Mouse (Mus musculus): ENCODE results near the gene Vwa3b. TPM values are rescaled to one million over a fixed set of nuclear protein-coding genes. Genes with fewer than 3 reads are reported as not detected.

Vwa3b gene
- polyA plus RNA-seq, 1 experiment from 2014 or later: not detected

GRCm38 (mm10) chr1:36987172-36988148 lies 38.9 kb upstream of the Vwa3b start:
- Histone ChIP-seq H3K4me2 (ENCODE audit: low read depth, low read length, severe bottlenecking) (no peak overlapping the region), H3K9ac (ENCODE audit: low read length) (no peak overlapping the region), H3K36me3 (ENCODE audit: control insufficient read depth, insufficient read depth, low read length) (no peaks in the 10 kb centered on the region), H3K27me3 (ENCODE audit: control insufficient read depth, insufficient read depth, low read length) (no peaks in the 10 kb centered on the region; the same call in 1 of the 2 replicates), H3K4me3 (ENCODE audit: low read depth, low read length) (no peak overlapping the region), H3K27ac (ENCODE audit: low read depth, low read length) (no peak overlapping the region), H3K4me1 (replicated peaks; ENCODE audit: control insufficient read depth, insufficient read depth, low read length) (peaks cover 5% of the 10 kb centered on the region; the same call in 1 of the 2 replicates), H3K9me3 (ENCODE audit: control insufficient read depth, low read length) (no peaks in the 10 kb centered on the region)
- ATAC-seq (replicated peaks; ENCODE audit: low FRiP score) (no peak), DNase-seq (ENCODE audit: low spot score) (no peak)
- WGBS: 73% methylated on average over 10 of the region's 10 CpGs

DNA sequence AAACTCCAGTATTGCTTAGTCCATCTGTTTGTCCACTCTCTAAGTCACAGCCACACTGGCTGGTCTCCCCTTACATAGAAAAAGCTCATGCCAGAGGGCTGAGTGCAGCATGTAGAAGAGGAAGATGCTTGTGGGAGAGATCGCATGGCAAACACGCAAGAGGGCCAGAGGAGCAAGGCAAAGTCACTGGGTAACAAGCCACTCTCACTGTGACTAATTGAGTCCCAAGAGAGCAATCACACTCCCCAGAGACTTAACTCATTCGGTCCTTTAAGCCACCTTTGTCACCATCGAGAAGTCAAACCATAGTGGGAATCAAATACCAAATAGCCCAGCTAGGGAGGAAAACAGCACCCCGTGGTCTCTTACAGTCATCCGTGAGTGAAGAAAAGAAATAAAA lies 38.2 kb upstream of the Vwa3b start:
- Histone ChIP-seq H3K4me2 (ENCODE audit: low read depth, low read length, severe bottlenecking) (no peak overlapping the region), H3K9me3 (ENCODE audit: control insufficient read depth, low read length) (no peaks in the 10 kb centered on the region), H3K4me3 (ENCODE audit: low read depth, low read length) (no peak overlapping the region), H3K27ac (ENCODE audit: low read depth, low read length) (no peak overlapping the region), H3K4me1 (replicated peaks; ENCODE audit: control insufficient read depth, insufficient read depth, low read length) (peaks cover 5% of the 10 kb centered on the region; the same call in 1 of the 2 replicates), H3K9ac (ENCODE audit: low read length) (no peak overlapping the region), H3K27me3 (ENCODE audit: control insufficient read depth, insufficient read depth, low read length) (no peaks in the 10 kb centered on the region; the same call in 1 of the 2 replicates), H3K36me3 (ENCODE audit: control insufficient read depth, insufficient read depth, low read length) (no peaks in the 10 kb centered on the region)
- no peak for ATAC-seq (replicated peaks; ENCODE audit: low FRiP score)
- DNase-seq (ENCODE audit: low spot score): no peak
- WGBS: 86% methylated on average over 6 of the region's 6 CpGs

DNA sequence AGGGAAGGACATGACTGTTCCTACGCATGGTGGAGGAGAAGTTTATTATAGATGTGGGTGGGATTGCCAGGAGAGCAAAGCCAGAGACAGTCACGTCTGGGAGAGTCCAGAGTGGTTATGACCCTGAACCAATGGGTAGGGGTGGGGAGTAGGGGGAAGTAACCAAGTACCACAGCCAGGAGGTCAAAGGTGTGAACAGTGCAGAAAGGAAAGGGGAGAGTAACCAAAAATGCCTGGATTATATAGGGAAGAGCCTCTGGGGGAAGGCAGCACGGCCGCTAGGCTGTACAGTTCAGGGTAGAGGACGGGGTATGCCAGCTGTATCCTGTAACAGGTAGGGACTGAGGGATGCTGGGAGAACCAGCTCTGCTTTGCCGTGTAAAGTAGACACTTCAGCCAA lies 37.8 kb upstream of the Vwa3b start:
- DNase-seq (ENCODE audit: low spot score) (no peak), ATAC-seq (replicated peaks; ENCODE audit: low FRiP score) (no peak)
- Histone ChIP-seq H3K9me3 (ENCODE audit: control insufficient read depth, low read length) (no peaks in the 10 kb centered on the region), H3K9ac (ENCODE audit: low read length) (no peak overlapping the region), H3K27ac (ENCODE audit: low read depth, low read length) (no peak overlapping the region), H3K27me3 (ENCODE audit: control insufficient read depth, insufficient read depth, low read length) (no peaks in the 10 kb centered on the region; the same call in 1 of the 2 replicates), H3K36me3 (ENCODE audit: control insufficient read depth, insufficient read depth, low read length) (no peaks in the 10 kb centered on the region), H3K4me2 (ENCODE audit: low read depth, low read length, severe bottlenecking) (no peak overlapping the region), H3K4me3 (ENCODE audit: low read depth, low read length) (no peak overlapping the region), H3K4me1 (replicated peaks; ENCODE audit: control insufficient read depth, insufficient read depth, low read length) (peaks cover 5% of the 10 kb centered on the region; the same call in 1 of the 2 replicates)
- WGBS: 86% methylated on average over 6 of the region's 6 CpGs

- Histone ChIP-seq H3K9ac (ENCODE audit: low read length) (no peak overlapping the region), H3K27ac (ENCODE audit: low read depth, low read length) (no peak overlapping the region), H3K9me3 (ENCODE audit: control insufficient read depth, low read length) (no peaks in the 10 kb centered on the region), H3K27me3 (ENCODE audit: control insufficient read depth, insufficient read depth, low read length) (no peaks in the 10 kb centered on the region), H3K4me1 (replicated peaks; ENCODE audit: control insufficient read depth, insufficient read depth, low read length) (no peaks in the 10 kb centered on the region), H3K36me3 (ENCODE audit: control insufficient read depth, insufficient read depth, low read length) (no peaks in the 10 kb centered on the region), H3K4me3 (ENCODE audit: low read depth, low read length) (no peak overlapping the region), H3K4me2 (ENCODE audit: low read depth, low read length, severe bottlenecking) (no peak overlapping the region)
- DNase-seq (ENCODE audit: low spot score) (no peak), ATAC-seq (replicated peaks; ENCODE audit: low FRiP score) (no peak)
- WGBS: 89% methylated on average over 5 of the region's 5 CpGs
Observed at GRCm38 (mm10) chr1:36994296-36994695, 32.1 kb upstream of the Vwa3b start.

- Histone ChIP-seq H3K4me3 (ENCODE audit: low read depth, low read length) (no peak overlapping the region), H3K27me3 (ENCODE audit: control insufficient read depth, insufficient read depth, low read length) (no peaks in the 10 kb centered on the region), H3K36me3 (ENCODE audit: control insufficient read depth, insufficient read depth, low read length) (no peaks in the 10 kb centered on the region), H3K9me3 (ENCODE audit: control insufficient read depth, low read length) (no peaks in the 10 kb centered on the region), H3K27ac (ENCODE audit: low read depth, low read length) (no peak overlapping the region), H3K9ac (ENCODE audit: low read length) (no peak overlapping the region), H3K4me1 (replicated peaks; ENCODE audit: control insufficient read depth, insufficient read depth, low read length) (no peaks in the 10 kb centered on the region), H3K4me2 (ENCODE audit: low read depth, low read length, severe bottlenecking) (no peak overlapping the region)
- DNase-seq (ENCODE audit: low spot score): no peak
- WGBS: 86% methylated on average over 6 of the region's 6 CpGs
- no peak for ATAC-seq (replicated peaks; ENCODE audit: low FRiP score)
Observed at GRCm38 (mm10) chr1:36995760-36996159, 30.6 kb upstream of the Vwa3b start.

DNA sequence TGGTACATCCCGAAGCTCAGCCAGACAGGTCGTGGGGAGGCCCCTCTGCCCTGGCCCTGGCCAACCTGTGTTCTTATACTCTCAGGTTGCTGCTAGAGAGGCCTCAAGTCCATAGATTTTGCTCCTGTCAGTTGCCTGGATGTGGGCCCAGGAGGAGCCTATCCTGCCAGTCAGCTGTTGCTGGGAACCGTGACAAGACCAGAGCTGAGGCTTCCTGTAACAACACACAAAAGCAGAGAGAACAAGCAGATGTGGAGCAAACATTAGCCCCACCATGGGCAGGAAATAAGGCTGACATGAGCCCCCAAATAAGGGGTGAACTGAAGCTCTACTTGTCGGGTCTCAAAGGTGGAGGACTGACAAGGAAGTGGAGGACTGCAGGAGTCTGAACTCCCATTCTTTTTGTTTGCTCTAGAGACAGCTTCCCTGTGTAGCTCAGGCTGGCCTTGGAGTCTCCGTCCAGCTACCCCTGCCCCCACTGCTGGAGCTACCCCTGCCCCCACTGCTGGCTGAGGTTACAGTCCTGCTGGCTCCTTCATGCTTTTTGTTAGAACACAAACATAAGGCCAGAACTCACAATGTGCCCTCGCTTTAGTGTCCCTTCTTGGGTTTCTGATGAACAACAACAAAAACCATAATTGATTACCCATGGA lies 29.7 kb upstream of the Vwa3b start:
- DNase-seq (ENCODE audit: low spot score): no peak
- no peak overlapping the region for H3K9ac ChIP-seq (ENCODE audit: low read length)
- H3K4me2 ChIP-seq (ENCODE audit: low read depth, low read length, severe bottlenecking): no peak overlapping the region
- WGBS: 68% methylated on average over 6 of the region's 6 CpGs
- H3K27ac ChIP-seq (ENCODE audit: low read depth, low read length): no peak overlapping the region
- H3K4me1 ChIP-seq (replicated peaks; ENCODE audit: control insufficient read depth, insufficient read depth, low read length): no peaks in the 10 kb centered on the region
- no peak for ATAC-seq (replicated peaks; ENCODE audit: low FRiP score)
- H3K4me3 ChIP-seq (ENCODE audit: low read depth, low read length): no peak overlapping the region
- no peaks in the 10 kb centered on the region for H3K9me3 ChIP-seq (ENCODE audit: control insufficient read depth, low read length)
- no peaks in the 10 kb centered on the region for H3K27me3 ChIP-seq (ENCODE audit: control insufficient read depth, insufficient read depth, low read length)
- no peaks in the 10 kb centered on the region for H3K36me3 ChIP-seq (ENCODE audit: control insufficient read depth, insufficient read depth, low read length)

GRCm38 (mm10) chr1:37000307-37000706 lies 26.1 kb upstream of the Vwa3b start:
- ATAC-seq (replicated peaks; ENCODE audit: low FRiP score): no peak
- no peak overlapping the region for H3K9ac ChIP-seq (ENCODE audit: low read length)
- no peaks in the 10 kb centered on the region for H3K4me1 ChIP-seq (replicated peaks; ENCODE audit: control insufficient read depth, insufficient read depth, low read length)
- 89% methylated on average over 5 of the region's 5 CpGs for WGBS
- no peak overlapping the region for H3K4me2 ChIP-seq (ENCODE audit: low read depth, low read length, severe bottlenecking)
- no peak for DNase-seq (ENCODE audit: low spot score)
- H3K36me3 ChIP-seq (ENCODE audit: control insufficient read depth, insufficient read depth, low read length): no peaks in the 10 kb centered on the region
- H3K4me3 ChIP-seq (ENCODE audit: low read depth, low read length): no peak overlapping the region
- no peaks in the 10 kb centered on the region for H3K9me3 ChIP-seq (ENCODE audit: control insufficient read depth, low read length)
- no peaks in the 10 kb centered on the region for H3K27me3 ChIP-seq (ENCODE audit: control insufficient read depth, insufficient read depth, low read length)
- no peak overlapping the region for H3K27ac ChIP-seq (ENCODE audit: low read depth, low read length)

- H3K9ac ChIP-seq (ENCODE audit: low read length): no peak overlapping the region
- no peaks in the 10 kb centered on the region for H3K4me1 ChIP-seq (replicated peaks; ENCODE audit: control insufficient read depth, insufficient read depth, low read length)
- no peak overlapping the region for H3K4me2 ChIP-seq (ENCODE audit: low read depth, low read length, severe bottlenecking)
- DNase-seq (ENCODE audit: low spot score) (no peak), ATAC-seq (replicated peaks; ENCODE audit: low FRiP score) (no peak)
- no peaks in the 10 kb centered on the region for H3K36me3 ChIP-seq (ENCODE audit: control insufficient read depth, insufficient read depth, low read length)
- no peaks in the 10 kb centered on the region for H3K9me3 ChIP-seq (ENCODE audit: control insufficient read depth, low read length)
- no peak overlapping the region for H3K27ac ChIP-seq (ENCODE audit: low read depth, low read length)
- no peaks in the 10 kb centered on the region for H3K27me3 ChIP-seq (ENCODE audit: control insufficient read depth, insufficient read depth, low read length)
- 30% methylated on average over 7 of the region's 7 CpGs for WGBS
- no peak overlapping the region for H3K4me3 ChIP-seq (ENCODE audit: low read depth, low read length)
Observed at GRCm38 (mm10) chr1:37001636-37002315, 24.6 kb upstream of the Vwa3b start.

All from forebrain, embryonic 11.5 days (tissue).